Mouse (Mus musculus) embryo, embryonic 11 days (tissue): ENCODE measurements around the gene Cmc1.

ENCODE experiments used
- DNase-seq: peaks from one replicate; pipeline ENCODE4 v3.0.0-alpha.2; 2015

Gene Cmc1

DNA sequence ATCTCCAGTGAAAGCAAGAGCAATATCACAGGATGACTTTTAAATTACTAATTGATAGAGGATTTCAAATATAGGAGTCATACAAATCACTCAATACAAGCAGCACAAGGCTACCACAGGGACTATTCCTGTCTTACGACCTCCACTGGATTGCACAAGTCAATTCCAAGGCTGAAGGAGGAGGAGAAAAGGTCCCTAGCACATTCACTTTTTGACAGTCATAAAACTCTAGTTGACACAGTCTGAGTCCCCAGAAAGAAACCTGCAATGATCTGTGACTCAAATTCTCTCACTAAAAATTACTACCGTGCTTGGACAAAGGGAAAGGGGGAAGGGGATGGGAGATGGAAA, 39.6 kb downstream of the Cmc1 start:
- no peak for DNase-seq

- no peak for DNase-seq
These were observed 40.1 kb downstream of the Cmc1 start for GRCm38 (mm10) chr9:118109697-118110359.

GRCm38 (mm10) chr9:118108527-118109011, 41.4 kb downstream of the Cmc1 start:
- DNase-seq: no peak

- DNase-seq: no peak
These were observed 48.2 kb downstream of the Cmc1 start for GRCm38 (mm10) chr9:118101802-118102201.

GRCm38 (mm10) chr9:118100484-118100883, 49.5 kb downstream of the Cmc1 start:
- no peak for DNase-seq

- DNase-seq: peak; percentile 39
These were observed 50.6 kb downstream of the Cmc1 start for GRCm38 (mm10) chr9:118099395-118099794.

- DNase-seq: no peak
These were observed 66.1 kb downstream of the Cmc1 start for GRCm38 (mm10) chr9:118083834-118084233.

DNA sequence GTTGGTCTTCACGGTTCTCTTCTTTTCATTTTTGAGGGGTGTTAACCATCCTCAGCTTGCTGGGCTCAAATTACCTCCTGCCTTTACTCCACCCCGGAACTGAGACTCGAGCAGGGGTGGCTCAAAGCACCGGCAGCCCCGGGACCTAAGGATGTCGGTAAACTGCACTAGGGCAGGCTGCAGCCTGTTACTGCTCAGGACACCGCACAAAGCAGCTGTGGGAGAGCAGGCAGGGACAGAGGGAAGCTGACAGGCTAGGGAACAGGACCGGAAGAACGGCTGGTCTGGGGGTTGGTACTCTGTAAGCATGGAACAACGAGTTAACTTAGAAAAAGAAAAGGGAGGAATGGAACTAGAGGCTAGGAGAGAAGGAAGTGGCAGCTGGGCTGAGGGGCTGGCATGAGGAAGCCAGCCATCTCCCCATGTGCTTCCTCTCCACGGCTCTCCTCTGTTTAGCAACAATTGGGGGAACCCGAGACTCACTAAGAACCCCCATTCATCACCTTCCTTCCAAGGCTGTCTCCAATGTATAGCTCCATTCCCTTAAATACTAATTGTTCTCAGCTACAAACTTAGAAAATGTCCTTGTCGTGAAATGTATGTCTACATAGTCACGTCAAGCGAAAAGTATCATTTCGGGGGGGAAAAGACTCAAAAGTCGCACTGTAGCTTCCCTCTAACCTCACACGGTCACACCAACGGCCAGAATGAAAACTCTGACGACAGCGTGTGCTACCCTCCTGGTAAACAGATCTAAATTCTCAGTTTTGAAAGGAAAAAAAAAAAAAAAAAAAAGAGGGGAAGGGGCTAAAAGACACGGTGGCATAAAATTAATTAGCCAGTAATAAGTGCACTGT, 67.2 kb downstream of the Cmc1 start:
- peak; percentile 55 for DNase-seq

- DNase-seq: no peak
These were observed 76.6 kb downstream of the Cmc1 start for GRCm38 (mm10) chr9:118073358-118073757.

DNA sequence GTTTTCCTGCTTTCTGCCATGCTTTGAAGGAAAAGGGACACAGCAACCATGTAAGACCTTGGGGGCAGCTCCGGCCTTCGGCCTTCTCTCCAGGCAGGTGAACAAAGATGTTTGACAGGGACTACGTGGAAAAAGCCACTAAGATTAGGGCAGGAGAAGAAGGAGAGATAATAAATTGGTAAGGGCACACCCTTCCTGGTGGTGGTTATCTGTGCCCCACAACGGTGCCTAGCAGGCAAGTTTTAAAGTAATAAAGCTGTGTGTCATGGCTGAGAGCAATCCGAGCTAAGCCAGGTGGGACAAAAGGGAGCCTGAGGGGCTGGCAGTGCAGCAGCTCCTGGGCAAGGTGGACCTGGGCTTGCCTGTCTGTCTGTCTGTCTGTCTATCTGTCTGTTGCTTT, 77.9 kb downstream of the Cmc1 start:
- no peak for DNase-seq

DNA sequence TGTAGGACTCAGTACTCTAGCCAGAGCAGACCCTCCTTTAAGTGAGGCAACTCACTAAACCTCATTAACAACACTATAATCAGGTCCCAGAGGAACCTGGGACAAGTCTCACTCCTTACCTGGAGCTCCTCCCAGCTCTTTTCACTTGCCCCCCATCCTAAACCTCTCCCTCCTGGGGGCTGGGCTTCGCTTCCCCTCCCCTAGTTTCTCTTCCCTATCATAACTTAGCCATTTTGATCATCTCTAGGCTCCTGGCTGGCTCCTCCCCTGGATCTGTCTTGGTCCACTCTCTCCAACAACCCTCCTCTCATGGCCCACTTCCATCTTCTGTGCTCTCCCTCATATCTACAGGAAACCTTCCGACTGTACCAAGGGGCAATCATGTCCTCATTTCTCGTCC, 78.6 kb downstream of the Cmc1 start:
- no peak for DNase-seq

DNA sequence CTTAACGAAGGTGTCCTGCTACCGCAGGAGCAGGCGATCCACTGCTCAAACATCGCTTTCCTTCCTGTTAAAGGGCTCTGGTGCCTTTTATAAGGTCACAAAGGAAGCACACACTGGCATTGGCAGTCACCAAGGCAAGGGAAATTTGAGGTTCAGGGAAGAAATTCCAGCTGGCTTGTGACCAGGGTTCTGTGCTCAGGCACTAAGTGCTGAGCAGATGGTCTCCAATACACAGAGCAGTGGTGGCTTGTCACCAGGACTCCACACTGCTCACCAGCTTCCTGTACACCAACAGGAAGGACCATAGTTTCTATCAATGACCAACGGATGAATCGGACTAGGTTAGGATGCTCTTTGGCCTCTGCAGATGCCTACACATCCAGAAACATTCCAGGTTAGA, 79.5 kb downstream of the Cmc1 start:
- DNase-seq: no peak

GRCm38 (mm10) chr9:118059101-118059500, 90.9 kb downstream of the Cmc1 start:
- no peak for DNase-seq

DNA sequence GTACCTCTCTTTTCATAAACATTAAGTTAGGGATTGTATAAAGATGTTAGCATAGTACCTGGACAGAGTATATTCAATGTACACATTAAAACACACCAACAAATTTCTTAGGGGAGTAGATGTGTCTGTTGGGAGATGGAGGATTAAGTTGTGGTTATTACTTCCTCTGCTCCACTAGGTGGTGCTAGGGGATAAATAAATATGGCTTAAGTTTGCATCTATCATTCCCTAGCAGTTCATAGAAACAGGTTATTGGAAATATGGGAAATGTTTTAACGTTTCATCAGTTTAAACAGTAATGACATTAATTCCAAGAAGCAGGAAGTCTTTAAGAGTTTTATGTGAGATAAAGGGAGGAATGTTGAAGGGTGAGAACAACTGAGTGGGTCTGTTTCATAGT, 96.7 kb downstream of the Cmc1 start:
- peak; percentile 46 for DNase-seq

DNA sequence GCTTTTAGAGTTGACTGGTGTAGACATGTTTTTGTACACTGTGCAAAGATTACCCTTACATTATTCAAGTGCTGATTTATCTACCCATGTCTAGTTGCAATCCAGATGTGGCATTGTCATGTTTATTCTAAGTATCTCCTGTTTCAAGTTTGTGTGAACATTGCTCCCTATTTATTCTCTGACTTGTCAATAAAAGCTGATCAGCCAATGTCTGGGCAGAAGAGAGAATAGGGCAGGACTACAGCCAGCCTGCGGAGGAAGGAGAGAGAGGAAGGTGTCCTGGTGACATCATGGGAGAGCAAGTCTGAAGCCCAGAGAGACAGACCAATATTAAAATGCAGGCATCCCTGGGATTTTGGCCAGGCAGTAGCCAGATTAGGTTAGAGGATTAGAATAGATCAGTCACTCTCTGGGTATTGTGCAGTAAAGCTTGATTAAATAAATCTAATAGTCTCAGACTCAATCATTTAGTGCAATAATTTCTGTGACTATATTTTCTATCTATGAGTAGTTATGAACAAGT, 104.9 kb downstream of the Cmc1 start:
- no peak for DNase-seq

GRCm38 (mm10) chr9:118043581-118043980, 106.4 kb downstream of the Cmc1 start:
- no peak for DNase-seq

DNA sequence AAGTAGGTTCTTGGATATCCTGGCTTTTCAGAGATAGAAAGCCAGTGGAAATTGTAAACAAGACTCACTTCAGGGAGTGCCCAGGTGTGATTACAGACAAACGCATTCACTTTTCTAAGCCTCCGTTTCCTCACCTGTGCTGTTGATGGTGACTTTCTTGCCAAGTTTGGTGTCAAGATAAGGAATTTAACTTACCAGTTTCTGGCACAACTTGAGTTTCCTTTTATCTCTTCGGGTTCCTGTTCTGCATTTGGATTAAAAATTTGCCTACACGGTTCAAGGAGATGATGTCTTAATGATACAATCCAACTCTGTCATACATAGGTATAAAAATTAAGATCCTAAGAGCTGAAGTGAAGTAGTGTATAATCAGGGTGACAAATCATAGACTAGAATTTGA, 107.2 kb downstream of the Cmc1 start:
- DNase-seq: no peak

- peak; percentile 13 for DNase-seq
These were observed 108.3 kb downstream of the Cmc1 start for GRCm38 (mm10) chr9:118041646-118042045.

DNA sequence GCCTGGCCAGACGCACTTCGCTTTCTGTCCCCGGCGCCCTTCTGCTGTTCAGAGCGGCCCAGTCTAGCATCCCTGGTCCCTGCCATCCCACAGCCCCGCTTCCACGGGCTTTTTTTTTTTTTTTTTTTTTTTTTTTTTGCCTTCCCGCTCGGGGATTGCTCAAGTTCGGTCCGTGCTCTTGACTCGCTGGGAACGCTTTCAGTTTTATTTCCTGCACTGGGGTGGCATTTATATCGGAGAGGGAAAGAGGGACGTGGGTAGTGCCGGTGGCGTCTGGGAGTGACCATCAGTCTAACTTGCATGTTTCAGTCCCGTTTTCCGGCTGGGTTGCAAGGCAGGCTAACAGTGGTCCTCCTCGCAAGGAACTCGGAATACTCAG, 109.0 kb downstream of the Cmc1 start:
- DNase-seq: peak; percentile 43

- peak; percentile 100 for DNase-seq
These were observed 109.6 kb downstream of the Cmc1 start, which contains the start of gene Azi2 for GRCm38 (mm10) chr9:118040218-118041021. Azi2 (plus strand) TSS chr9:118040499.

DNA sequence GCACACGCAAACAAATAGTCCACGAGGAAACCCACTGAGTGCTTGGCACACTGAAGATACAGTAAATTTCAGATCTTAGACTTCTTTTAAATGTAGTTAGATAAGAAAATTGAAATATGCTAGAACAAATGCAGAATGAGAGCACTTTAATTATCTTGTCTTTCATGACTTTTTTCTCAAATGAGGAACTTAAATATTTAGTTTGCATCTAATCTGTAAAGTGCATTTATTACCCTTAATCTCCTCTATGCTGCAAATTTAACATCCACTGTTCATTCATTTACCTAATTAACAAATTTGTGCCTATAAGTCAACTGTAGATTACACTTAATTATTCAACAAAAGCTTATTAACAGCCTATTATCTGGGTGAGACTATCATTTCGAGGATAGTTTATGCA, 115.0 kb downstream of the Cmc1 start:
- DNase-seq: no peak

DNA sequence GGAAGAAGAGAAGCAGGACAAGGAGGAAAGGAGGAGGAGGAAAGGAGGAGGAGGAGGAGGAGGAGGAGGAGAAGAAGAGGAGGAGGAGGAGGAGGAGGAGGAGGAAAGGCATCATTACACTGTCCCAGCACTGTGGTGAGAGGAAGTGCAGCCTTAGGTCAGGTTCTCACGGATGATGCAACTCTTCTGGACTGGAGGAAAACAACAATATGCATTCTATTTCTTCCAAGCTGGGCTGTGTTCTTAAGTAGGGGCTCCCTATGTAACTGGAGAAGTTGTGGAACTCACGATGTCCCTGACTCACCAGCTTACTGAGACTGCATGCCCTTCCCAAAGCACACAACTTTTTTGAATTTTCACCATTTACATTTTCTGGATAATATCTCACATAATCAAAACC, 118.3 kb downstream of the Cmc1 start:
- no peak for DNase-seq

DNA sequence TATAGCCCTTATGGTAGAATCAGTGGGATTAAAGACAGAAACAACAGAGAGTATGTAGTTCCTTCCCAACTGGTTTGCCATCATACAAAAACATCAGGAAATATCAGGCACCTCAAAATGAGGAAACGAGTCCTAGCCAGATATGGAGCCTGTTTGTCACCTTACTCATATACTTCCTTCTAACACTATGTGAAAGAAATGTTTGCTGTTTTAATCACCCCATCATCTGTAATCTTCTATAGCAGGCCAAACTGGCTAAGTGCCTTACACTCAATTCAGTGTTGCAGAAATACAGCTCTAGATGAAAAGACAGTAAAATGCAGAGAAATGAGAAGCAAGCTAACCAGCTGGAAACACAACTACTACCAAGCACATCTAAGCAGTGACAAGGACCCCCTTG, 119.7 kb downstream of the Cmc1 start:
- DNase-seq: no peak
